Mouse (Mus musculus): ENCODE measurements around the gene Krtcap2.

GRCm38 (mm10) chr3:89232614-89233013 is 13.2 kb upstream of the Krtcap2 start:
- TF ChIP-seq POLR2A (IDR thresholded peaks at IDR 0.05; ENCODE audit: insufficient read depth, low read depth, low read length) (no peak), CTCF (IDR thresholded peaks at IDR 0.05; ENCODE audit: insufficient read depth, low read depth, low read length) (no peak)
